Mouse (Mus musculus) kidney, embryonic 14.5 days (tissue): ENCODE measurements at regions not wholly inside any gene's neighbourhood (a gene's known extent, or its start where the extent isn't known, plus 50 kb on each side); places are given as distances from the start of the nearest gene placed in this dataset.

Experiments
- ATAC-seq: fragments of 200-750 bp; cut with Nextera tagmentation; 2 replicates; pipeline ENCODE4 v1.8.0; 2017; ENCODE audit warnings: moderate number of reproducible peaks, mild to moderate bottlenecking, moderate TSS enrichment, moderate library complexity; ENCODE audit not compliant: low FRiP score, low TSS enrichment
- H3K27ac ChIP-seq: fragments of 300-500 bp; sonication (generic); 2 replicates; pipeline ENCODE4 v1.5.1; 2014; ENCODE audit warnings: low read depth, mild to moderate bottlenecking, low read length, moderate library complexity, mixed read lengths
- H3K27me3 ChIP-seq: fragments of 300-500 bp; sonication (generic); 2 replicates; pipeline ENCODE4 v1.6.1; 2014; ENCODE audit warnings: mild to moderate bottlenecking, low read length; ENCODE audit not compliant: control insufficient read depth, insufficient read depth
- H3K36me3 ChIP-seq: fragments of 300-500 bp; sonication (generic); 2 replicates; pipeline ENCODE4 v1.6.1; 2014; ENCODE audit warnings: low read length, mixed read lengths; ENCODE audit not compliant: control insufficient read depth, insufficient read depth
- H3K4me1 ChIP-seq: fragments of 300-500 bp; sonication (generic); 2 replicates; pipeline ENCODE4 v1.6.1; 2014; ENCODE audit warnings: low read length, mixed read lengths; ENCODE audit not compliant: control insufficient read depth, insufficient read depth
- H3K4me2 ChIP-seq: fragments of 300-500 bp; sonication (generic); replicated peaks from 2 replicates; pipeline ENCODE4 v1.6.1; 2014; ENCODE audit warnings: low read depth, mild to moderate bottlenecking, low read length
- H3K4me3 ChIP-seq: fragments of 300-500 bp; sonication (generic); 2 replicates; pipeline ENCODE4 v1.5.1; 2014; ENCODE audit warnings: mild to moderate bottlenecking, low read length
- H3K9ac ChIP-seq: fragments of 300-500 bp; sonication (generic); 2 replicates; pipeline ENCODE4 v1.6.1; 2014; ENCODE audit warnings: low read depth, mild to moderate bottlenecking, low read length, moderate library complexity
- H3K9me3 ChIP-seq: fragments of 300-500 bp; sonication (generic); 2 replicates; pipeline ENCODE4 v1.6.1; 2016; ENCODE audit warnings: low read length; ENCODE audit not compliant: control insufficient read depth
- WGBS: fragments of 180-500 bp; shearing (Covaris S2); extraction: QIAGEN DNeasy Blood & Tissue Kit; methylation state at CpG from one replicate; pipeline ENCODE4 v1.1.7; 2014; 5-methylcytosine and 5-hydroxymethylcytosine counted together

DNA sequence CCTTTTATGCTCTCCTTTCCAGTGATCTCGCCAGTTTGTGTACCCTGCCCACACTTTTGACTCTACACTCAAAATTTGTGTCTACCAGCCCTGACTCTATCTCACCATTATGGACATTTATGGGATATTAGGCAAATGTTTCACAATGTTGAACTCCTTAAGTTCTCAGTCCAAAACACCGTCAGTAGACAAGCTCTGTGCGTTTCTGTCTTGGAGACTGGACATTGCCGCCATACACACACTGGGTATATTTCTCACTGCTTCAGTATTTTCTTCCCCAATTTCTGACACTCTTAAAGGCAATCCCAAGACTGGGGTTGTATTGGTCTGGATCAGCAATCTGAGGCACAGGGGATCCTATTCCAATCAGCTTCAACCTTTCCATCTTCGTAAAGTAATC lies 75.6 kb downstream of the Oxgr1 start:
- H3K9ac ChIP-seq: no peak overlapping the region
- ATAC-seq: no peak
- H3K27me3 ChIP-seq: no peaks in the 10 kb centered on the region
- H3K27ac ChIP-seq: no peak overlapping the region
- no peak overlapping the region for H3K4me3 ChIP-seq
- H3K4me1 ChIP-seq: no peaks in the 10 kb centered on the region
- no peaks in the 10 kb centered on the region for H3K9me3 ChIP-seq
- H3K4me2 ChIP-seq: no peak overlapping the region
- 85% methylated on average over 5 of the region's 5 CpGs for WGBS
- H3K36me3 ChIP-seq: no peaks in the 10 kb centered on the region

DNA sequence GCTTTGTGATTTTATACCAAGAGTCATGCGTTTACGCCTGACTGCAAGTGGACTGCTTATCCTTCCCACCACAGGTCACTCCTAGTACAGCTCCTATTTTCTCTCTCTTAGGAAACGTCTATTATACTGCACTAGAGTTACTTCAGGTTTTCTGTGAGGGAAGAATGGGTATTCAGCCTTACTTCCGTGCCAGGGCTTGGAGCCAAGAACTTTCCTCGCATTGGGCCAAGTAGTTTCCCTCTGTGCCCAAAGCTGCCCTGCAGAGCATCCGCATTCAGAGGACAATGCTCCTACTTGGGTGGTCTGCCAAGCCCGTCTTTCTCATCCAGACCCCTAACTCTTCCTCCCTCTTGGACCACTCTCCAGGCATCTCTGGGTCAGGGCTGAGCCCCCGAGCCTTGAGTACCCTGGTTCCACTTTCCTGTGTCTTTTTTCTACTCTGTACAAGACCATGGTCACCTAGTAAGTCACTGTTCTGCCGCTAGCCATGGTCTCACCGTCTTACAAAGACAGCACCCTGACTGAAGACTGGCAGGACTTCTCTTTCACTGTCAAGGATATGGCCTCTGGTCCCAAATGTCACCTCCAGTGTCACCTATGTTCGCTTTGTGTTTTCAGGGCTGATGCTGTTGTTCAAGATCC lies 76.3 kb downstream of the Oxgr1 start:
- no peak; the same call in 1 of the 2 replicates for ATAC-seq
- no peaks in the 10 kb centered on the region for H3K27me3 ChIP-seq
- H3K4me3 ChIP-seq: no peak overlapping the region
- no peak overlapping the region for H3K27ac ChIP-seq
- no peak overlapping the region for H3K4me2 ChIP-seq
- H3K9me3 ChIP-seq: no peaks in the 10 kb centered on the region
- H3K36me3 ChIP-seq: no peaks in the 10 kb centered on the region
- WGBS: 71% methylated on average over 11 of the region's 11 CpGs
- no peak overlapping the region for H3K9ac ChIP-seq
- no peaks in the 10 kb centered on the region for H3K4me1 ChIP-seq

DNA sequence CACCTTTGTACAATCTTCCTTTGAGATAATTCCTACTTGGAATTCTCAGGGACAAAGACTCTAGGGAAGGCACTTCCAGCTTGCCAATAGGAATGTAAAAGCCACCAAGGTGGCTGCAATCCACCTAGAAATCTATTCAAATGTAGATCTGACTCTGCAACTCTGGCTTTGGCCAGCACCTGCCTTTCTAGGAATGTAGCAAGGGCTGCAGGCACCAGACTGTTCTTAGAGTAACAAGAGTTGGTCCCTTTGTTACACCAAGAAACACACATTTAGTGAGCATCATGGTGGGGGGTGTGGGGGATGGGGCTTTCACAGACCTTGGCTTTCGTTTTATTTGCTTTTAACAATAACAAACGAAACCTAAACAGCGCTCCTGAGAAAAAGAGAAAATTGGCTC lies 78.5 kb downstream of the Oxgr1 start:
- WGBS: 78% methylated on average over 3 of the region's 3 CpGs
- Histone ChIP-seq H3K4me3 (no peak overlapping the region), H3K9me3 (no peaks in the 10 kb centered on the region), H3K27me3 (no peaks in the 10 kb centered on the region), H3K36me3 (no peaks in the 10 kb centered on the region), H3K4me2 (no peak overlapping the region), H3K27ac (no peak overlapping the region), H3K9ac (no peak overlapping the region), H3K4me1 (no peaks in the 10 kb centered on the region)
- no peak for ATAC-seq

DNA sequence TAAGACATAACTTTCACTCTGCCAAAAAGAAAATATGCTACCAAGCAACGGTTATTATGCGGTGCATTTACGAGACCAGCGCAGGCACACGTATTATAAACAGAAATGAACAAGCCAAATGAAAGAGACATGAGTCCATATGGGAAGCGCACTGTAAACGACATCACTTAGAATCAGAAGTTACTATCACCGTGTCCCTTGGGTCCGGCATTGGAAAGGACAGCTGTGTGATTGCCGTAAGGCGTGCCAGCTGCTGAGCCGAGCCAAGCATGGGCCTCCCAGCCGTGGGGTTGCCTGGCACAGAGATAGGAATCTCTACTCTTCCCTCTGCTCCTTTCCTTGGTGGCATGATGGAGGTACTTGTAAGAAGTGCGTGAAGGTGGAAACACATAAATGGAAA lies 88.4 kb downstream of the Oxgr1 start:
- ATAC-seq: no peak
- Histone ChIP-seq H3K36me3 (no peaks in the 10 kb centered on the region), H3K27ac (no peak overlapping the region), H3K9me3 (no peaks in the 10 kb centered on the region), H3K4me1 (no peaks in the 10 kb centered on the region), H3K4me2 (no peak overlapping the region), H3K9ac (no peak overlapping the region), H3K4me3 (no peak overlapping the region), H3K27me3 (no peaks in the 10 kb centered on the region)
- 92% methylated on average over 14 of the region's 14 CpGs for WGBS

DNA sequence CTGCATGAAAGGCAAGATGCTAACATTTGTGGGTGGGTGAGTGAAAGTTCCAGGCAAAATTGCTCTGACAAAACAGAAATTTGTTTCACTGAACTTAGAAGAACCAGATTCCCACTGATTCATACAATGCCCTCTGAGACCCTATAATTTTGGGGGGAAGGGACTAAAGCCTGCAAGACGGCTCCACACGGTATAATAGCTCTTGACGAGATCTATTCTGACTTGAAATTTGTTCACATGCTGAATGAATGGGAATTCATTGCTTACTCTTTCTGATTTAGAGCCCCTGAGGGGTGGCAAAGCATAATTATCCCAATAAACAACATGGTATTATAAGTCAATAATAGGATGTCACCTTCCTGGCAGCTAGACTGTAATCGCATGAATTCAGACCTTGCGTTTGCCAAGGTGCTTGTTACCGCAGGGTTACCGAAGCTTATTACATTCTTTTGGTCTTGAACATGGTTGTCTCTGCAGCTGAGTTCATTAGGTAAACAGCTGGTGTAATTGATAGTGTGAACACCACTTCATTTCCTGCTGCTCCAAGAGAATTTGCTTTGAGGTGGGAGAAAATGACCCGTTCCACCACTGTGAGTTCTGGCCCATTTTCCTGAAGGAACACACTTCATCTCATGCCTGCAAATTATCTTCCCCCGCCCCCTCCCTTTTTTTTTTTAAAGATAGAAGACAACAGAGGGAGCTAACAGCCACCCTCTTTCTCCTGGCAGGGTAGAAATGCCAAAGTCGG lies 89.2 kb downstream of the Oxgr1 start:
- ATAC-seq: peak; percentile 75; the same call in 1 of the 2 replicates
- no peak overlapping the region for H3K27ac ChIP-seq
- H3K36me3 ChIP-seq: no peaks in the 10 kb centered on the region
- no peaks in the 10 kb centered on the region for H3K27me3 ChIP-seq
- H3K4me3 ChIP-seq: no peak overlapping the region
- H3K9ac ChIP-seq: no peak overlapping the region
- no peak overlapping the region for H3K4me2 ChIP-seq
- H3K9me3 ChIP-seq: no peaks in the 10 kb centered on the region
- no peaks in the 10 kb centered on the region for H3K4me1 ChIP-seq
- 55% methylated on average over 10 of the region's 10 CpGs for WGBS
